Mouse (Mus musculus): ENCODE data around the gene Shisa3. TPM values are rescaled to one million over a fixed set of nuclear protein-coding genes. Genes with fewer than 3 reads are reported as not detected.
A peak's percentile ranks its signal among the peaks of the same experiment; 100 is the strongest.

The Shisa3 gene
- polyA plus RNA-seq, 1 experiment from 2014 or later: 0.39 TPM

- H3K4me3 ChIP-seq: peak overlapping the region; percentile 50
- H3K27me3 ChIP-seq: peaks cover 76% of the 10 kb centered on the region
- peak overlapping the region; percentile 97 for H3K4me2 ChIP-seq
- ATAC-seq: peak; percentile 14; the same call in 1 of the 2 replicates
- WGBS: under 1% methylated on average over 66 of the region's 66 CpGs
- peaks cover 21% of the 10 kb centered on the region for H3K4me1 ChIP-seq
- no peaks in the 10 kb centered on the region for H3K36me3 ChIP-seq (ENCODE audit: poor library complexity, severe bottlenecking)
- H3K9me3 ChIP-seq (replicated peaks): no peaks in the 10 kb centered on the region
- H3K27ac ChIP-seq: no peak overlapping the region
- peak overlapping the region; percentile 60; the same call in 1 of the 2 replicates for H3K9ac ChIP-seq
Measured at GRCm38 (mm10) chr5:67606916-67607803, 522 bp upstream of the Shisa3 start.

- Histone ChIP-seq H3K9me3 (replicated peaks) (no peaks in the 10 kb centered on the region), H3K4me1 (peaks cover 21% of the 10 kb centered on the region), H3K4me3 (peak overlapping the region; percentile 50), H3K4me2 (peak overlapping the region; percentile 97), H3K36me3 (ENCODE audit: poor library complexity, severe bottlenecking) (no peaks in the 10 kb centered on the region), H3K27me3 (peaks cover 65% of the 10 kb centered on the region), H3K27ac (no peak overlapping the region), H3K9ac (peak overlapping the region; percentile 60)
- WGBS: 4% methylated on average over 31 of the region's 31 CpGs
- peak; percentile 16; the same call in 1 of the 2 replicates for ATAC-seq
Measured at GRCm38 (mm10) chr5:67608674-67609519, 1.2 kb downstream of the Shisa3 start.

- H3K27me3 ChIP-seq: peaks cover 60% of the 10 kb centered on the region
- 14% methylated on average over 2 of the region's 2 CpGs for WGBS
- H3K9ac ChIP-seq: no peak overlapping the region
- H3K36me3 ChIP-seq (ENCODE audit: poor library complexity, severe bottlenecking): no peaks in the 10 kb centered on the region
- H3K9me3 ChIP-seq (replicated peaks): no peaks in the 10 kb centered on the region
- peaks cover 21% of the 10 kb centered on the region for H3K4me1 ChIP-seq
- ATAC-seq: no peak
- no peak overlapping the region for H3K4me2 ChIP-seq
- H3K4me3 ChIP-seq: no peak overlapping the region
- H3K27ac ChIP-seq: no peak overlapping the region
Measured at GRCm38 (mm10) chr5:67609520-67609837, 1.8 kb downstream of the Shisa3 start.

GRCm38 (mm10) chr5:67621230-67621629, 13.5 kb downstream of the Shisa3 start:
- Histone ChIP-seq H3K4me1 (no peaks in the 10 kb centered on the region), H3K27ac (no peak overlapping the region), H3K4me3 (no peak overlapping the region), H3K4me2 (no peak overlapping the region), H3K9me3 (replicated peaks) (no peaks in the 10 kb centered on the region), H3K9ac (no peak overlapping the region), H3K27me3 (no peaks in the 10 kb centered on the region), H3K36me3 (ENCODE audit: poor library complexity, severe bottlenecking) (peaks cover 14% of the 10 kb centered on the region)
- 88% methylated on average over 12 of the region's 12 CpGs for WGBS
- no peak for ATAC-seq

GRCm38 (mm10) chr5:67628180-67628940, 20.7 kb downstream of the Shisa3 start:
- no peak overlapping the region for H3K27ac ChIP-seq
- H3K36me3 ChIP-seq (ENCODE audit: poor library complexity, severe bottlenecking): peaks cover 6% of the 10 kb centered on the region; the same call in 1 of the 2 replicates
- H3K27me3 ChIP-seq: no peaks in the 10 kb centered on the region; the same call in 1 of the 2 replicates
- no peaks in the 10 kb centered on the region for H3K9me3 ChIP-seq (replicated peaks)
- no peak overlapping the region for H3K9ac ChIP-seq
- peaks cover 6% of the 10 kb centered on the region for H3K4me1 ChIP-seq
- no peak overlapping the region for H3K4me2 ChIP-seq
- no peak for ATAC-seq
- H3K4me3 ChIP-seq: no peak overlapping the region
- 81% methylated on average over 9 of the region's 9 CpGs for WGBS

GRCm38 (mm10) chr5:67629440-67629839, 21.8 kb downstream of the Shisa3 start:
- Histone ChIP-seq H3K9me3 (replicated peaks) (no peaks in the 10 kb centered on the region), H3K9ac (no peak overlapping the region), H3K4me1 (peaks cover 17% of the 10 kb centered on the region), H3K27ac (no peak overlapping the region), H3K4me3 (no peak overlapping the region), H3K27me3 (no peaks in the 10 kb centered on the region; the same call in 1 of the 2 replicates), H3K4me2 (no peak overlapping the region), H3K36me3 (ENCODE audit: poor library complexity, severe bottlenecking) (peaks cover 6% of the 10 kb centered on the region; the same call in 1 of the 2 replicates)
- no peak for ATAC-seq
- 70% methylated on average over 7 of the region's 7 CpGs for WGBS

GRCm38 (mm10) chr5:67629861-67630260, 22.2 kb downstream of the Shisa3 start:
- Histone ChIP-seq H3K9ac (no peak overlapping the region), H3K27ac (no peak overlapping the region), H3K4me2 (no peak overlapping the region), H3K36me3 (ENCODE audit: poor library complexity, severe bottlenecking) (peaks cover 6% of the 10 kb centered on the region; the same call in 1 of the 2 replicates), H3K4me1 (peaks cover 20% of the 10 kb centered on the region), H3K4me3 (no peak overlapping the region), H3K27me3 (no peaks in the 10 kb centered on the region; the same call in 1 of the 2 replicates), H3K9me3 (replicated peaks) (no peaks in the 10 kb centered on the region)
- no peak for ATAC-seq
- WGBS: 93% methylated on average over 6 of the region's 6 CpGs

GRCm38 (mm10) chr5:67631261-67631660, 23.6 kb downstream of the Shisa3 start:
- Histone ChIP-seq H3K9me3 (replicated peaks) (no peaks in the 10 kb centered on the region), H3K4me1 (peaks cover 20% of the 10 kb centered on the region), H3K9ac (no peak overlapping the region), H3K27ac (no peak overlapping the region), H3K4me3 (no peak overlapping the region), H3K36me3 (ENCODE audit: poor library complexity, severe bottlenecking) (peaks cover 6% of the 10 kb centered on the region; the same call in 1 of the 2 replicates), H3K4me2 (no peak overlapping the region), H3K27me3 (no peaks in the 10 kb centered on the region; the same call in 1 of the 2 replicates)
- ATAC-seq: no peak
- 89% methylated on average over 12 of the region's 12 CpGs for WGBS

GRCm38 (mm10) chr5:67633138-67633782, 25.6 kb downstream of the Shisa3 start:
- Histone ChIP-seq H3K9ac (peak overlapping the region; percentile 21; the same call in 1 of the 2 replicates), H3K27me3 (no peaks in the 10 kb centered on the region; the same call in 1 of the 2 replicates), H3K27ac (peak overlapping the region; percentile 54; the same call in 1 of the 2 replicates), H3K4me2 (peak overlapping the region; percentile 49), H3K9me3 (replicated peaks) (no peaks in the 10 kb centered on the region), H3K36me3 (ENCODE audit: poor library complexity, severe bottlenecking) (peaks cover 11% of the 10 kb centered on the region; the same call in 1 of the 2 replicates), H3K4me1 (peaks cover 20% of the 10 kb centered on the region), H3K4me3 (no peak overlapping the region)
- 3% methylated on average over 7 of the region's 7 CpGs for WGBS
- peak; percentile 59 for ATAC-seq

- H3K4me2 ChIP-seq: peak overlapping the region; percentile 49
- H3K9me3 ChIP-seq (replicated peaks): no peaks in the 10 kb centered on the region
- WGBS: 6% methylated on average over 10 of the region's 10 CpGs
- H3K36me3 ChIP-seq (ENCODE audit: poor library complexity, severe bottlenecking): peaks cover 11% of the 10 kb centered on the region; the same call in 1 of the 2 replicates
- peak; percentile 64 for ATAC-seq
- H3K9ac ChIP-seq: peak overlapping the region; percentile 21; the same call in 1 of the 2 replicates
- no peak overlapping the region for H3K4me3 ChIP-seq
- H3K27me3 ChIP-seq: no peaks in the 10 kb centered on the region; the same call in 1 of the 2 replicates
- peaks cover 20% of the 10 kb centered on the region for H3K4me1 ChIP-seq
- H3K27ac ChIP-seq: peak overlapping the region; percentile 54
Measured at GRCm38 (mm10) chr5:67633831-67634268, 26.2 kb downstream of the Shisa3 start.

- H3K27me3 ChIP-seq: no peaks in the 10 kb centered on the region; the same call in 1 of the 2 replicates
- H3K27ac ChIP-seq: peak overlapping the region; percentile 54
- ATAC-seq: peak; percentile 82
- no peaks in the 10 kb centered on the region for H3K9me3 ChIP-seq (replicated peaks)
- 8% methylated on average over 3 of the region's 3 CpGs for WGBS
- no peak overlapping the region for H3K4me3 ChIP-seq
- H3K36me3 ChIP-seq (ENCODE audit: poor library complexity, severe bottlenecking): peaks cover 13% of the 10 kb centered on the region; the same call in 1 of the 2 replicates
- H3K4me1 ChIP-seq: peaks cover 20% of the 10 kb centered on the region
- peak overlapping the region; percentile 49; the same call in 1 of the 2 replicates for H3K4me2 ChIP-seq
- no peak overlapping the region for H3K9ac ChIP-seq
Measured at GRCm38 (mm10) chr5:67634339-67634738, 26.7 kb downstream of the Shisa3 start.

Data from forebrain, embryonic 13.5 days (tissue).